Mouse (Mus musculus): Measurements from ENCODE around the gene Gpx6.
A peak's percentile ranks its signal among the peaks of the same experiment; 100 is the strongest.

Gene Gpx6

GRCm38 (mm10) chr13:21311926-21312325 is at the start of gene Gpx6:
Gene Gpx6 (plus strand): TSS chr13:21312125.
- no peak for DNase-seq

GRCm38 (mm10) chr13:21262787-21263461 is 49.0 kb upstream of the Gpx6 start:
- no peak for DNase-seq

GRCm38 (mm10) chr13:21263910-21264309 is 48.0 kb upstream of the Gpx6 start:
- DNase-seq = no peak

- no peak for DNase-seq
Observed at GRCm38 (mm10) chr13:21264366-21264765, 47.6 kb upstream of the Gpx6 start.

GRCm38 (mm10) chr13:21265736-21266135 is 46.2 kb upstream of the Gpx6 start:
- DNase-seq = no peak

- no peak for DNase-seq
Observed at GRCm38 (mm10) chr13:21267541-21267940, 44.4 kb upstream of the Gpx6 start.

- DNase-seq = no peak
Observed at GRCm38 (mm10) chr13:21268262-21268661, 43.7 kb upstream of the Gpx6 start.

GRCm38 (mm10) chr13:21275021-21275814 is 36.7 kb upstream of the Gpx6 start:
- no peak for DNase-seq

GRCm38 (mm10) chr13:21275815-21276550 is 35.9 kb upstream of the Gpx6 start:
- peak in 1 of 2 experiments; percentile 19 for DNase-seq

GRCm38 (mm10) chr13:21276551-21276950 is 35.4 kb upstream of the Gpx6 start:
- DNase-seq = no peak

- no peak for DNase-seq
Observed at GRCm38 (mm10) chr13:21279076-21279475, 32.8 kb upstream of the Gpx6 start.

GRCm38 (mm10) chr13:21279559-21279958 is 32.4 kb upstream of the Gpx6 start:
- DNase-seq = peak; percentile 21 to 67

GRCm38 (mm10) chr13:21292631-21293030 is 19.3 kb upstream of the Gpx6 start, which contains the start of gene Gpx5:
Gene Gpx5 (minus strand): TSS chr13:21292731.
- DNase-seq = no peak

- DNase-seq = no peak
Observed at GRCm38 (mm10) chr13:21298557-21298956, 13.4 kb upstream of the Gpx6 start.

GRCm38 (mm10) chr13:21304483-21305066 is 7.3 kb upstream of the Gpx6 start:
- DNase-seq = no peak

GRCm38 (mm10) chr13:21309788-21310187 is 2.1 kb upstream of the Gpx6 start:
- DNase-seq = no peak

- no peak for DNase-seq
Observed at GRCm38 (mm10) chr13:21312854-21313253, 929 bp downstream of the Gpx6 start.

GRCm38 (mm10) chr13:21313903-21314302 is 2.0 kb downstream of the Gpx6 start:
- DNase-seq = no peak

- no peak for DNase-seq
Observed at GRCm38 (mm10) chr13:21320262-21320661, 8.3 kb downstream of the Gpx6 start.

- DNase-seq = no peak
Observed at GRCm38 (mm10) chr13:21321890-21322494, 10.1 kb downstream of the Gpx6 start.

- DNase-seq = no peak
Observed at GRCm38 (mm10) chr13:21322509-21323375, 10.8 kb downstream of the Gpx6 start.

- DNase-seq = no peak
Observed at GRCm38 (mm10) chr13:21323405-21323804, 11.5 kb downstream of the Gpx6 start.
